Mouse (Mus musculus) hindbrain, postnatal 0 days (tissue): ENCODE results near the gene Appbp2. TPM values are rescaled to one million over a fixed set of nuclear protein-coding genes. Genes with fewer than 3 reads are reported as not detected.
A peak's percentile ranks its signal among the peaks of the same experiment; 100 is the strongest.
"Not testable (repeated sequence)": the region's sequence is repeated elsewhere in the genome, so short reads cannot be mapped to it uniquely, and the experiment has no call there.

ENCODE experiments used
- ATAC-seq: fragments of 200-750 bp; cut with Nextera tagmentation; 2 replicates; pipeline ENCODE4 v1.8.0; 2017; ENCODE audit warnings: mild to moderate bottlenecking, moderate TSS enrichment, moderate library complexity
- DNase-seq: peaks from one replicate; pipeline ENCODE4 v3.0.0-alpha.2; 2015; ENCODE audit warnings: low spot score
- H3K27ac ChIP-seq: fragments of 300-500 bp; sonication (generic); 2 replicates; pipeline ENCODE4 v1.5.1; 2014; ENCODE audit warnings: mild to moderate bottlenecking
- H3K27me3 ChIP-seq: fragments of 300-500 bp; sonication (generic); 2 replicates; pipeline ENCODE4 v1.6.1; 2014; ENCODE audit warnings: low read length, mixed read lengths; ENCODE audit not compliant: insufficient read depth
- H3K36me3 ChIP-seq: fragments of 300-500 bp; sonication (generic); 2 replicates; pipeline ENCODE4 v1.6.1; 2014; ENCODE audit warnings: low read length, mixed read lengths; ENCODE audit not compliant: insufficient read depth
- H3K4me1 ChIP-seq: fragments of 300-500 bp; sonication (generic); 2 replicates; pipeline ENCODE4 v1.6.1; 2014; ENCODE audit warnings: antibody characterized with exemption, low read length, mixed read lengths; ENCODE audit not compliant: insufficient read depth
- H3K4me2 ChIP-seq: fragments of 300-500 bp; sonication (generic); 2 replicates; pipeline ENCODE4 v1.6.1; 2014; ENCODE audit warnings: low read depth, mild to moderate bottlenecking, low read length, moderate library complexity, mixed read lengths
- H3K4me3 ChIP-seq: fragments of 300-500 bp; sonication (generic); 2 replicates; pipeline ENCODE4 v1.5.1; 2014; ENCODE audit warnings: low read length
- H3K9ac ChIP-seq: fragments of 300-500 bp; sonication (generic); replicated peaks from 2 replicates; pipeline ENCODE4 v1.6.1; 2014; ENCODE audit warnings: mild to moderate bottlenecking, low read length, moderate library complexity, mixed read lengths
- H3K9me3 ChIP-seq: fragments of 300-500 bp; sonication (generic); 2 replicates; pipeline ENCODE4 v1.6.1; 2016; ENCODE audit warnings: low read length, mixed read lengths
- CTCF ChIP-seq: IDR thresholded peaks from 2 replicates; pipeline ENCODE4 v1.5.1; 2016; ENCODE audit warnings: antibody characterized with exemption, control low read depth, low read depth
- WGBS: fragments of 180-500 bp; shearing (Covaris S2); extraction: QIAGEN DNeasy Blood & Tissue Kit; methylation state at CpG from one replicate; pipeline ENCODE4 v1.1.7; 2014; 5-methylcytosine and 5-hydroxymethylcytosine counted together
- polyA plus RNA-seq: library from polyadenylated mRNA; unstranded; fragments of >200 nt; fragmentation: Nextera tagmentation; extraction: Ambion mirVana; gene quantifications from 2 replicates; pipeline ENCODE4 v1.2.1, GENCODE M21; 2015
- total RNA-seq: library from RNA; depleted of rRNA; stranded (reverse); fragments of >200 nt; gene quantifications from 2 replicates; pipeline ENCODE4 v1.2.3, GENCODE M21; 2014

The Appbp2 gene
- total and polyA plus RNA-seq, 2 experiments from 2014 or later: 44.9 to 54.8 TPM

DNA sequence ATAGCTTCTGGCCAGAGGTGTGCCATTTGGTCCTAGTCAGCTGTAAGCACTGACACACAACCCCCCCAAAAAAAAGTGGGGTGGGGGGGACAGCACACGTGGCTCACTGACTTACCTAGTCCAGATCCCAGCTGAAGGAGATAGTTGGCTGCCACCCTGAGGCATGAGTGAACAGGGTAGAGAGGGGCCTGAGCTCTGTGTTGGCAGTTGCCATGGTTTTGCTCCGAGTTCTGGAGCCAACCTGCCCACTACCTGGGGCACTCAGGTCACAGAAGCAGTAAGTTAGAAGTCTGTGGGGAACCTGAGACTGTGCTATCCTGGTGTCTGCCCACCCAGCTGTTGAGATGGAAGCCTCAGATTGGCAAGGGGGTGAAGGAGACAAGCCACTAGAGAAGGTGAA lies 64.1 kb downstream of the Appbp2 start:
- H3K36me3 ChIP-seq: no peaks in the 10 kb centered on the region
- WGBS: 46% methylated on average over 2 of the region's 2 CpGs
- no peaks in the 10 kb centered on the region for H3K4me1 ChIP-seq
- no peak for TF ChIP-seq CTCF
- H3K9me3 ChIP-seq: no peaks in the 10 kb centered on the region
- DNase-seq: no peak
- no peak overlapping the region for H3K4me3 ChIP-seq
- no peaks in the 10 kb centered on the region for H3K27me3 ChIP-seq
- H3K9ac ChIP-seq: no peak overlapping the region
- no peak overlapping the region for H3K4me2 ChIP-seq
- no peak overlapping the region for H3K27ac ChIP-seq
- ATAC-seq: no peak

- H3K4me1 ChIP-seq: no peaks in the 10 kb centered on the region
- peak; percentile 93 for DNase-seq
- ATAC-seq: peak; percentile 90
- no peak within 1 kb of the TSS for H3K27ac ChIP-seq
- WGBS: 11% methylated on average over 21 of the region's 21 CpGs
- H3K9ac ChIP-seq: peak within 1 kb of the TSS; percentile 39; the same call in 1 of the 2 replicates
- H3K4me2 ChIP-seq: peak within 1 kb of the TSS; percentile 58
- no peaks in the 10 kb centered on the region for H3K27me3 ChIP-seq
- H3K36me3 ChIP-seq: no peaks in the 10 kb centered on the region
- peak; percentile 93 for TF ChIP-seq CTCF
- peak within 1 kb of the TSS; percentile 17; the same call in 1 of the 2 replicates for H3K4me3 ChIP-seq
- H3K9me3 ChIP-seq: no peaks in the 10 kb centered on the region
These were observed 64.7 kb downstream of the Appbp2 start, which contains the start of gene 1700125H20Rik for GRCm38 (mm10) chr11:85170058-85170740. 1700125H20Rik (plus strand) TSS chr11:85170404.

GRCm38 (mm10) chr11:85167503-85167902 lies 67.4 kb downstream of the Appbp2 start:
- 84% methylated on average over 1 of the region's 1 CpGs for WGBS
- Histone ChIP-seq H3K27me3 (no peaks in the 10 kb centered on the region), H3K4me2 (no peak overlapping the region), H3K9ac (no peak overlapping the region), H3K27ac (no peak overlapping the region), H3K4me1 (no peaks in the 10 kb centered on the region), H3K36me3 (no peaks in the 10 kb centered on the region), H3K4me3 (no peak overlapping the region), H3K9me3 (no peaks in the 10 kb centered on the region)
- TF ChIP-seq CTCF: no peak
- no peak for DNase-seq
- no peak for ATAC-seq

DNA sequence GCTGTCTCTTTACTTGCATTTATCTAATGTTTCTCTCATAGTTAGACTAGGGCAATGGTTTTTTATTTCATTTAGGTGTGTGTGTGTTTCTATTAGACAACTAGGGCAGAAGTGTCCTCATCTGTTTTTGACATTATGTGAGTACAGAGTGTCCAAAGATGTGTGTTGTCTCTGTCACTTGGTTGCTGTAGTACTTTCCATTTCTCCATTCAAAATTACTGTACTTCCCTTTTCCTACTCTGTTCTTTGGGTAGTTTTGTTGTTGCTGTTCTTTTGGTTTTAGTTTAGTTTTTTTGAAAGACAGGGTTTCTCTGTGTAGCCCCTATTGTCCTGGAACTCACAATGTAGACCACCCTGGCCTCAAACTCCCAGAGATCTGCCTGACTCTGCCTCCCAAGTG lies 70.6 kb downstream of the Appbp2 start:
- no peaks in the 10 kb centered on the region for H3K4me1 ChIP-seq
- no peak for TF ChIP-seq CTCF
- H3K4me3 ChIP-seq: no peak overlapping the region
- no peak overlapping the region for H3K9ac ChIP-seq
- H3K9me3 ChIP-seq: no peaks in the 10 kb centered on the region
- no peaks in the 10 kb centered on the region for H3K27me3 ChIP-seq
- no peaks in the 10 kb centered on the region for H3K36me3 ChIP-seq
- no peak for ATAC-seq
- H3K4me2 ChIP-seq: no peak overlapping the region
- no peak for DNase-seq
- no peak overlapping the region for H3K27ac ChIP-seq

- not testable (repeated sequence) for ATAC-seq, H3K9me3 ChIP-seq, H3K4me2 ChIP-seq, DNase-seq, H3K4me1 ChIP-seq, H3K36me3 ChIP-seq, H3K9ac ChIP-seq, H3K27ac ChIP-seq, H3K27me3 ChIP-seq, H3K4me3 ChIP-seq
- WGBS: 85% methylated on average over 1 of the region's 1 CpGs
These were observed 71.9 kb downstream of the Appbp2 start for GRCm38 (mm10) chr11:85163014-85163413.

DNA sequence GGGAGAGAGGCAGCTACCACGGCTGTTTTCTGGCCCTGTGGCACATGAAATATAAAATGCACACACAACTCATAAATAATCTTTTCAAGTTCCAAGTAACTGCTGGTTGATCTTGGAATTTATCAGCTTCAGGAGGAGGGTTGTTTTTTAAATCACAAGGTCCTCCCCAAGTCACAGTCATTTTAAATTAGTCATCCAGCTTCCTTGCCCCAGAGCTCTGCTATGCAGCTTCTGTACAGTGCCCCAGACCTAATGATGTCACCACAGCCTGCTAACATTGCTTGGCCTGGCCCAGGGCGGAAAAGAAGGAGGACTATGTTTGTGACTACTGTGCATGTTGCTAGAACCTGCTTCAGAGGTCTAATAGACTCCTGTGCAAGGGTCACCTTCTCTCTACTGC lies 77.6 kb downstream of the Appbp2 start:
- Histone ChIP-seq H3K9ac (no peak overlapping the region), H3K4me3 (no peak overlapping the region), H3K9me3 (no peaks in the 10 kb centered on the region), H3K36me3 (no peaks in the 10 kb centered on the region), H3K27ac (no peak overlapping the region), H3K4me1 (no peaks in the 10 kb centered on the region), H3K27me3 (no peaks in the 10 kb centered on the region), H3K4me2 (no peak overlapping the region)
- no peak for ATAC-seq
- no peak for TF ChIP-seq CTCF
- no peak for DNase-seq
- 76% methylated on average over 2 of the region's 2 CpGs for WGBS

DNA sequence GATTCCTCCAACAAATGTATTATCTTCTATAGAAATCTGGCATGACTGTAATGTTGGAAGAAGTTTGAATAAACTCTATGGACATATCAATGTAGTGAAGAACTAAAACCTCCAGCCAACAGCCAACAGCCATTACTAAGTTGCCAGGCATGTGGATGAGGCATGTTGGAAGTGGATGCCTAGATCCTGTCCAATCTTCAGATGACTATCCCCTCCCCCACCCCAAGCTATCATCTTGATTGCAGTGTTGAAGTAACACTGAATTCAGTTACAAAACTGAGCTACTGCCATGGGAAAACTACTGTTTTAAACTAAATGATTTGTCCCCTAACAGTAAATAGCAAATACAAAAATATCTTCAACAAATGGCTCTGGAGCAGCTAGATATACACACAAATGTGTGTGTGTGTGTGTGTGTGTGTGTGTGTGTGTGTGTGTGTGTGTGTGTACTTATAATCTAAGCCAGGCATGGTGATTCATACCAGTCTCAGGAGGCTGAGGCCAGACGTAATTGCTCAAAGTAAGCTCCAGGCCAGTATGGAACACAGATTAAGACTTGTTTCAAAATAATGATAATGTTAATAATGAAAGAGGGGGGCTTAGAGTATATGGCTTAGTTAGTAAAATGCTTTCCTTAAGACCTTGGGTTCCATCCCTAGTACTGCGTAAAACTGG lies 82.5 kb downstream of the Appbp2 start:
- no peaks in the 10 kb centered on the region for H3K27me3 ChIP-seq
- no peaks in the 10 kb centered on the region for H3K9me3 ChIP-seq
- H3K4me2 ChIP-seq: no peak overlapping the region
- no peak overlapping the region for H3K9ac ChIP-seq
- no peaks in the 10 kb centered on the region for H3K4me1 ChIP-seq
- H3K4me3 ChIP-seq: no peak overlapping the region
- no peak for TF ChIP-seq CTCF
- DNase-seq (no peak), ATAC-seq (no peak)
- WGBS: 83% methylated on average over 2 of the region's 2 CpGs
- H3K36me3 ChIP-seq: no peaks in the 10 kb centered on the region
- no peak overlapping the region for H3K27ac ChIP-seq
